Comparison of ENCODE assay signal across 18 mouse cellular contexts in genomic region chr15:5002903-5003302, GRCm38 (mm10).
DNase-seq lines count a peak whose midpoint lies in the region; ATAC-seq and TF ChIP-seq lines count a peak whose summit lies in the region.
"Had no signal": no experiment of that assay in that cellular context is flagged by ENCODE, and none has a peak within 500 bp of the region (broad histone marks: within the 10 kb centered on the region; RNA-seq: fewer than 3 reads in every experiment).

No protein-coding gene starts in this region.

- no peaks in the 10 kb centered on the region for H3K4me1 ChIP-seq in hindbrain, embryonic 12.5 days
- no peaks in the 10 kb centered on the region for H3K4me1 ChIP-seq in hindbrain, embryonic 11.5 days (replicated peaks; ENCODE audit: control insufficient read depth, insufficient read depth, low read length)
- H3K4me1 ChIP-seq in forebrain, embryonic 15.5 days: peaks cover 9% of the 10 kb centered on the region
- no peaks in the 10 kb centered on the region for H3K4me1 ChIP-seq in kidney, adult 2 months (ENCODE audit: control insufficient read depth, insufficient read depth, low read length)
- H3K4me1 ChIP-seq: heart, embryonic 13.5 days; liver, embryonic 15.5 days had no signal

- ATAC-seq in hindbrain, embryonic 12.5 days (ENCODE audit: low FRiP score): peak; percentile 48
- no peak for ATAC-seq in hindbrain, embryonic 11.5 days (ENCODE audit: low FRiP score)
- ATAC-seq in forebrain, embryonic 15.5 days (replicated peaks): peak; percentile 88
- ATAC-seq: lung, postnatal 0 days; midbrain, embryonic 16.5 days had no signal

- no peaks in the 10 kb centered on the region for H3K27me3 ChIP-seq in hindbrain, embryonic 12.5 days
- H3K27me3 ChIP-seq in hindbrain, embryonic 11.5 days (ENCODE audit: control insufficient read depth, insufficient read depth, low read length): no peaks in the 10 kb centered on the region
- no peaks in the 10 kb centered on the region for H3K27me3 ChIP-seq in forebrain, embryonic 15.5 days
- no peaks in the 10 kb centered on the region for H3K27me3 ChIP-seq in kidney, adult 2 months (replicated peaks; ENCODE audit: control insufficient read depth, insufficient read depth, low read length)
- H3K27me3 ChIP-seq: heart, embryonic 13.5 days; liver, embryonic 15.5 days had no signal

- H3K27ac ChIP-seq in hindbrain, embryonic 12.5 days: no peak overlapping the region
- no peak overlapping the region for H3K27ac ChIP-seq in hindbrain, embryonic 11.5 days (ENCODE audit: low read depth, low read length)
- no peak overlapping the region for H3K27ac ChIP-seq in forebrain, embryonic 15.5 days (replicated peaks)
- no peak overlapping the region for H3K27ac ChIP-seq in kidney, adult 2 months (ENCODE audit: insufficient read depth, low read depth, low read length)
- H3K27ac ChIP-seq: heart, embryonic 13.5 days; liver, embryonic 15.5 days had no signal

- TF ChIP-seq CTCF in kidney, adult 2 months (conservative IDR thresholded peaks at IDR 0.05; ENCODE audit: insufficient read depth, insufficient read length, low read depth, low read length): no peak

- no peaks in the 10 kb centered on the region for H3K36me3 ChIP-seq in hindbrain, embryonic 12.5 days
- H3K36me3 ChIP-seq in hindbrain, embryonic 11.5 days (ENCODE audit: control insufficient read depth, insufficient read depth, low read length): no peaks in the 10 kb centered on the region
- H3K36me3 ChIP-seq in forebrain, embryonic 15.5 days: no peaks in the 10 kb centered on the region
- no peaks in the 10 kb centered on the region for H3K36me3 ChIP-seq in kidney, adult 2 months (ENCODE audit: control insufficient read depth, insufficient read depth, low read length)
- H3K36me3 ChIP-seq: heart, embryonic 13.5 days; liver, embryonic 15.5 days had no signal

- no peaks in the 10 kb centered on the region for H3K9me3 ChIP-seq in hindbrain, embryonic 12.5 days (replicated peaks)
- no peaks in the 10 kb centered on the region for H3K9me3 ChIP-seq in hindbrain, embryonic 11.5 days (ENCODE audit: control insufficient read depth, low read length)
- no peaks in the 10 kb centered on the region for H3K9me3 ChIP-seq in forebrain, embryonic 15.5 days
- H3K9me3 ChIP-seq: heart, embryonic 13.5 days; liver, embryonic 15.5 days had no signal

- no peak overlapping the region for H3K9ac ChIP-seq in hindbrain, embryonic 12.5 days
- no peak overlapping the region for H3K9ac ChIP-seq in hindbrain, embryonic 11.5 days (ENCODE audit: low read depth, low read length)
- no peak overlapping the region for H3K9ac ChIP-seq in forebrain, embryonic 15.5 days (replicated peaks)
- H3K9ac ChIP-seq: heart, embryonic 13.5 days; liver, embryonic 15.5 days had no signal

- no peak for DNase-seq in hindbrain, embryonic 11.5 days (ENCODE audit: low spot score)
- DNase-seq in retina, postnatal 1 day: peak; percentile 4
- no peak for DNase-seq in retina, embryonic 14.5 days (ENCODE audit: low spot score)
- no peak for DNase-seq in cerebellum, adult 9-10 months
- no peak for DNase-seq in kidney, adult 2 months
- DNase-seq in B cell, adult 2 months: no peak
- DNase-seq: cerebellum, postnatal 14 days; embryo, embryonic 11 days; heart, postnatal 36 days; kidney, postnatal 4 days; right cerebral cortex, postnatal 4 days; thymus, postnatal 25 days had no signal

- no peak overlapping the region for H3K4me3 ChIP-seq in hindbrain, embryonic 12.5 days
- no peak overlapping the region for H3K4me3 ChIP-seq in hindbrain, embryonic 11.5 days (ENCODE audit: low read depth, low read length)
- H3K4me3 ChIP-seq in forebrain, embryonic 15.5 days: no peak overlapping the region
- H3K4me3 ChIP-seq in kidney, adult 2 months (ENCODE audit: insufficient read depth, low read depth, low read length): no peak overlapping the region
- H3K4me3 ChIP-seq: heart, embryonic 13.5 days; liver, embryonic 15.5 days had no signal

- WGBS in hindbrain, embryonic 12.5 days: 30% methylated on average over 2 of the region's 2 CpGs
- WGBS in hindbrain, embryonic 11.5 days: 36% methylated on average over 2 of the region's 2 CpGs
- 10% methylated on average over 2 of the region's 2 CpGs for WGBS in forebrain, embryonic 15.5 days
- WGBS in kidney, adult 2 months: 46% methylated on average over 2 of the region's 2 CpGs

- no peak overlapping the region for H3K4me2 ChIP-seq in hindbrain, embryonic 12.5 days (replicated peaks)
- no peak overlapping the region for H3K4me2 ChIP-seq in hindbrain, embryonic 11.5 days (replicated peaks; ENCODE audit: low read depth, low read length)
- no peak overlapping the region for H3K4me2 ChIP-seq in forebrain, embryonic 15.5 days (replicated peaks)
- H3K4me2 ChIP-seq: heart, embryonic 13.5 days; liver, embryonic 15.5 days had no signal

- TF ChIP-seq POLR2A in kidney, adult 2 months (IDR thresholded peaks at IDR 0.05; ENCODE audit: low read depth, low read length): no peak
